Mouse (Mus musculus): ENCODE results near the gene Tbc1d22a. TPM values are rescaled to one million over a fixed set of nuclear protein-coding genes. Genes with fewer than 3 reads are reported as not detected.

Tbc1d22a gene
- polyA plus RNA-seq, 1 experiment = 12.8 TPM

GRCm38 (mm10) chr15:86491434-86492099 is 277.3 kb downstream of the Tbc1d22a start:
- no peaks in the 10 kb centered on the region for H3K4me1 ChIP-seq (ENCODE audit: control insufficient read depth, insufficient read depth, low read length)
- no peak overlapping the region for H3K4me3 ChIP-seq (ENCODE audit: insufficient read depth, low read length)
- H3K27ac ChIP-seq (ENCODE audit: insufficient read depth, low read length) = no peak overlapping the region
- no peak for TF ChIP-seq CTCF (IDR thresholded peaks at IDR 0.05; ENCODE audit: borderline replicate concordance, insufficient read depth, low read length)
- TF ChIP-seq POLR2A (IDR thresholded peaks at IDR 0.05; ENCODE audit: low read depth, low read length) = no peak

- TF ChIP-seq CTCF (IDR thresholded peaks at IDR 0.05; ENCODE audit: borderline replicate concordance, insufficient read depth, low read length) (no peak), POLR2A (IDR thresholded peaks at IDR 0.05; ENCODE audit: low read depth, low read length) (no peak)
- H3K4me3 ChIP-seq (ENCODE audit: insufficient read depth, low read length) = no peak overlapping the region
- no peaks in the 10 kb centered on the region for H3K4me1 ChIP-seq (ENCODE audit: control insufficient read depth, insufficient read depth, low read length)
- no peak overlapping the region for H3K27ac ChIP-seq (ENCODE audit: insufficient read depth, low read length)
Measured at GRCm38 (mm10) chr15:86492636-86493035, 278.4 kb downstream of the Tbc1d22a start.

GRCm38 (mm10) chr15:86496209-86496608 is 281.9 kb downstream of the Tbc1d22a start:
- no peak for TF ChIP-seq CTCF (IDR thresholded peaks at IDR 0.05; ENCODE audit: borderline replicate concordance, insufficient read depth, low read length)
- no peak for TF ChIP-seq POLR2A (IDR thresholded peaks at IDR 0.05; ENCODE audit: low read depth, low read length)
- Histone ChIP-seq H3K27ac (ENCODE audit: insufficient read depth, low read length) (no peak overlapping the region), H3K4me3 (ENCODE audit: insufficient read depth, low read length) (no peak overlapping the region)

GRCm38 (mm10) chr15:86496646-86497045 is 282.4 kb downstream of the Tbc1d22a start:
- H3K27ac ChIP-seq (ENCODE audit: insufficient read depth, low read length) = no peak overlapping the region
- TF ChIP-seq CTCF (IDR thresholded peaks at IDR 0.05; ENCODE audit: borderline replicate concordance, insufficient read depth, low read length) = no peak
- no peak for TF ChIP-seq POLR2A (IDR thresholded peaks at IDR 0.05; ENCODE audit: low read depth, low read length)
- no peaks in the 10 kb centered on the region for H3K4me1 ChIP-seq (ENCODE audit: control insufficient read depth, insufficient read depth, low read length)
- no peak overlapping the region for H3K4me3 ChIP-seq (ENCODE audit: insufficient read depth, low read length)

More at GRCm38 (mm10) chr15:86496209-86496608, 281.9 kb downstream of the Tbc1d22a start:
- no peaks in the 10 kb centered on the region for H3K4me1 ChIP-seq (ENCODE audit: control insufficient read depth, insufficient read depth, low read length)

GRCm38 (mm10) chr15:86500536-86500935 is 286.3 kb downstream of the Tbc1d22a start:
- H3K27ac ChIP-seq (ENCODE audit: insufficient read depth, low read length) = no peak overlapping the region
- no peak overlapping the region for H3K4me3 ChIP-seq (ENCODE audit: insufficient read depth, low read length)
- TF ChIP-seq CTCF (IDR thresholded peaks at IDR 0.05; ENCODE audit: borderline replicate concordance, insufficient read depth, low read length) (no peak), POLR2A (IDR thresholded peaks at IDR 0.05; ENCODE audit: low read depth, low read length) (no peak)
- no peaks in the 10 kb centered on the region for H3K4me1 ChIP-seq (ENCODE audit: control insufficient read depth, insufficient read depth, low read length)

GRCm38 (mm10) chr15:86503413-86503812 is 289.2 kb downstream of the Tbc1d22a start:
- H3K27ac ChIP-seq (ENCODE audit: insufficient read depth, low read length) = no peak overlapping the region
- no peaks in the 10 kb centered on the region for H3K4me1 ChIP-seq (ENCODE audit: control insufficient read depth, insufficient read depth, low read length)
- no peak overlapping the region for H3K4me3 ChIP-seq (ENCODE audit: insufficient read depth, low read length)
- TF ChIP-seq POLR2A (IDR thresholded peaks at IDR 0.05; ENCODE audit: low read depth, low read length) (no peak), CTCF (IDR thresholded peaks at IDR 0.05; ENCODE audit: borderline replicate concordance, insufficient read depth, low read length) (no peak)

GRCm38 (mm10) chr15:86506666-86507065 is 292.4 kb downstream of the Tbc1d22a start:
- Histone ChIP-seq H3K4me3 (ENCODE audit: insufficient read depth, low read length) (no peak overlapping the region), H3K27ac (ENCODE audit: insufficient read depth, low read length) (no peak overlapping the region), H3K4me1 (ENCODE audit: control insufficient read depth, insufficient read depth, low read length) (no peaks in the 10 kb centered on the region)
- TF ChIP-seq POLR2A (IDR thresholded peaks at IDR 0.05; ENCODE audit: low read depth, low read length) (no peak), CTCF (IDR thresholded peaks at IDR 0.05; ENCODE audit: borderline replicate concordance, insufficient read depth, low read length) (no peak)

- Histone ChIP-seq H3K4me3 (ENCODE audit: insufficient read depth, low read length) (no peak overlapping the region), H3K27ac (ENCODE audit: insufficient read depth, low read length) (no peak overlapping the region), H3K4me1 (ENCODE audit: control insufficient read depth, insufficient read depth, low read length) (no peaks in the 10 kb centered on the region)
- no peak for TF ChIP-seq POLR2A (IDR thresholded peaks at IDR 0.05; ENCODE audit: low read depth, low read length)
- TF ChIP-seq CTCF (IDR thresholded peaks at IDR 0.05; ENCODE audit: borderline replicate concordance, insufficient read depth, low read length) = no peak
Measured at GRCm38 (mm10) chr15:86507546-86507945, 293.3 kb downstream of the Tbc1d22a start.

- TF ChIP-seq CTCF (IDR thresholded peaks at IDR 0.05; ENCODE audit: borderline replicate concordance, insufficient read depth, low read length) (no peak), POLR2A (IDR thresholded peaks at IDR 0.05; ENCODE audit: low read depth, low read length) (no peak)
- Histone ChIP-seq H3K4me3 (ENCODE audit: insufficient read depth, low read length) (no peak overlapping the region), H3K27ac (ENCODE audit: insufficient read depth, low read length) (no peak overlapping the region), H3K4me1 (ENCODE audit: control insufficient read depth, insufficient read depth, low read length) (no peaks in the 10 kb centered on the region)
Measured at GRCm38 (mm10) chr15:86508406-86509176, 294.3 kb downstream of the Tbc1d22a start.

- Histone ChIP-seq H3K27ac (ENCODE audit: insufficient read depth, low read length) (no peak overlapping the region), H3K4me1 (ENCODE audit: control insufficient read depth, insufficient read depth, low read length) (no peaks in the 10 kb centered on the region), H3K4me3 (ENCODE audit: insufficient read depth, low read length) (no peak overlapping the region)
- TF ChIP-seq CTCF (IDR thresholded peaks at IDR 0.05; ENCODE audit: borderline replicate concordance, insufficient read depth, low read length) (no peak), POLR2A (IDR thresholded peaks at IDR 0.05; ENCODE audit: low read depth, low read length) (no peak)
Measured at GRCm38 (mm10) chr15:86509601-86510000, 295.3 kb downstream of the Tbc1d22a start.
